Mouse (Mus musculus) liver, postnatal 0 days (tissue): ENCODE measurements around the gene AU040320. TPM values are rescaled to one million over a fixed set of nuclear protein-coding genes. Genes with fewer than 3 reads are reported as not detected.

Source experiments
- ATAC-seq: fragments of 200-750 bp; cut with Nextera tagmentation; 2 replicates; pipeline ENCODE4 v1.8.0; 2017; ENCODE audit warnings: mild to moderate bottlenecking, moderate library complexity
- DNase-seq: peaks from one replicate; pipeline ENCODE4 v3.0.0-alpha.2; 2016
- H3K27ac ChIP-seq: fragments of 300-500 bp; sonication (generic); 2 replicates; pipeline ENCODE4 v1.5.1; 2014; ENCODE audit warnings: antibody characterized with exemption, moderate library complexity, mild to moderate bottlenecking, low read depth
- H3K27me3 ChIP-seq: fragments of 300-500 bp; sonication (generic); 2 replicates; pipeline ENCODE4 v1.6.1; 2014; ENCODE audit warnings: low read length, control low read depth, mixed read lengths; ENCODE audit not compliant: insufficient read depth
- H3K36me3 ChIP-seq: fragments of 300-500 bp; sonication (generic); replicated peaks from 2 replicates; pipeline ENCODE4 v1.6.1; 2014; ENCODE audit warnings: mild to moderate bottlenecking, control low read depth, low read length, moderate library complexity, mixed read lengths; ENCODE audit not compliant: insufficient read depth
- H3K4me1 ChIP-seq: fragments of 300-500 bp; sonication (generic); 2 replicates; pipeline ENCODE4 v1.6.1; 2014; ENCODE audit warnings: antibody characterized with exemption, mild to moderate bottlenecking, control low read depth; ENCODE audit not compliant: insufficient read depth
- H3K4me2 ChIP-seq: fragments of 300-500 bp; sonication (generic); 2 replicates; pipeline ENCODE4 v1.6.1; 2014; ENCODE audit warnings: low read depth, mild to moderate bottlenecking, low read length, moderate library complexity, mixed read lengths
- H3K4me3 ChIP-seq: fragments of 300-500 bp; sonication (generic); 2 replicates; pipeline ENCODE4 v1.5.1; 2014; ENCODE audit warnings: low read depth, low read length
- H3K9ac ChIP-seq: fragments of 300-500 bp; sonication (generic); replicated peaks from 2 replicates; pipeline ENCODE4 v1.6.1; 2014; ENCODE audit warnings: mild to moderate bottlenecking, moderate library complexity
- H3K9me3 ChIP-seq: fragments of 300-500 bp; sonication (generic); 2 replicates; pipeline ENCODE4 v1.6.1; 2016; ENCODE audit warnings: mild to moderate bottlenecking, control low read depth, low read length, mixed read lengths
- CTCF ChIP-seq: sonication (generic); IDR thresholded peaks from 2 replicates; pipeline ENCODE4 v1.5.1; 2016; ENCODE audit warnings: antibody characterized with exemption, low read depth
- EP300 ChIP-seq: IDR thresholded peaks from 2 replicates; pipeline ENCODE4 v1.6.1; 2016; ENCODE audit warnings: antibody characterized with exemption, low read depth, mild to moderate bottlenecking
- WGBS: fragments of 180-500 bp; shearing (Covaris S2); extraction: QIAGEN DNeasy Blood & Tissue Kit; methylation state at CpG from one replicate; pipeline ENCODE4 v1.1.7; 2014; ENCODE audit not compliant: insufficient replicate concordance; 5-methylcytosine and 5-hydroxymethylcytosine counted together
- polyA plus RNA-seq: library from polyadenylated mRNA; unstranded; fragments of >200 nt; fragmentation: Nextera tagmentation; extraction: Ambion mirVana; gene quantifications from 2 replicates; pipeline ENCODE4 v1.2.1, GENCODE M21; 2015

The AU040320 gene
- polyA plus RNA-seq, 1 experiment from 2014 or later = 9.5 TPM

GRCm38 (mm10) chr4:126842911-126843310 lies 89.6 kb downstream of the AU040320 start:
- WGBS = 87% methylated on average over 3 of the region's 3 CpGs
- DNase-seq = no peak

GRCm38 (mm10) chr4:126845664-126846063 lies 92.3 kb downstream of the AU040320 start:
- DNase-seq (no peak), ATAC-seq (no peak)
- Histone ChIP-seq H3K4me1 (no peaks in the 10 kb centered on the region), H3K4me3 (no peak overlapping the region), H3K9ac (no peak overlapping the region), H3K9me3 (no peaks in the 10 kb centered on the region), H3K4me2 (no peak overlapping the region), H3K36me3 (peaks cover 30% of the 10 kb centered on the region), H3K27me3 (no peaks in the 10 kb centered on the region), H3K27ac (no peak overlapping the region)
- WGBS = 72% methylated on average over 4 of the region's 4 CpGs
- no peak for TF ChIP-seq CTCF
- no peak for TF ChIP-seq EP300

More at GRCm38 (mm10) chr4:126842911-126843310, 89.6 kb downstream of the AU040320 start:
- Histone ChIP-seq H3K36me3 (peaks cover 38% of the 10 kb centered on the region), H3K4me2 (no peak overlapping the region), H3K9ac (no peak overlapping the region), H3K4me1 (no peaks in the 10 kb centered on the region), H3K4me3 (no peak overlapping the region), H3K27me3 (no peaks in the 10 kb centered on the region), H3K27ac (no peak overlapping the region), H3K9me3 (no peaks in the 10 kb centered on the region)
- no peak for ATAC-seq
- TF ChIP-seq CTCF (no peak), EP300 (no peak)

- Histone ChIP-seq H3K27me3 (no peaks in the 10 kb centered on the region), H3K4me1 (no peaks in the 10 kb centered on the region), H3K27ac (no peak overlapping the region), H3K4me3 (no peak overlapping the region), H3K9me3 (no peaks in the 10 kb centered on the region), H3K9ac (no peak overlapping the region), H3K36me3 (peaks cover 23% of the 10 kb centered on the region), H3K4me2 (no peak overlapping the region)
- TF ChIP-seq EP300 = no peak
- DNase-seq (no peak), ATAC-seq (no peak)
- 73% methylated on average over 7 of the region's 7 CpGs for WGBS
Measured at GRCm38 (mm10) chr4:126846971-126847370, 93.6 kb downstream of the AU040320 start.

GRCm38 (mm10) chr4:126850019-126850777 lies 96.9 kb downstream of the AU040320 start:
- no peak for ATAC-seq
- no peaks in the 10 kb centered on the region for H3K4me1 ChIP-seq
- peaks cover 22% of the 10 kb centered on the region for H3K36me3 ChIP-seq
- DNase-seq = no peak
- no peak overlapping the region for H3K9ac ChIP-seq
- H3K4me3 ChIP-seq = no peak overlapping the region
- no peaks in the 10 kb centered on the region for H3K9me3 ChIP-seq
- 84% methylated on average over 7 of the region's 7 CpGs for whole genome bisulfite sequencing
- no peak overlapping the region for H3K4me2 ChIP-seq
- no peak overlapping the region for H3K27ac ChIP-seq
- TF ChIP-seq CTCF (no peak), EP300 (no peak)
- H3K27me3 ChIP-seq = no peaks in the 10 kb centered on the region

- ATAC-seq (no peak), DNase-seq (no peak)
- 53% methylated on average over 4 of the region's 4 CpGs for WGBS
- Histone ChIP-seq H3K9me3 (no peaks in the 10 kb centered on the region), H3K9ac (no peak overlapping the region), H3K27ac (no peak overlapping the region), H3K27me3 (no peaks in the 10 kb centered on the region), H3K4me1 (no peaks in the 10 kb centered on the region), H3K4me2 (no peak overlapping the region), H3K4me3 (no peak overlapping the region), H3K36me3 (peaks cover 22% of the 10 kb centered on the region)
- TF ChIP-seq CTCF (no peak), EP300 (no peak)
Measured at GRCm38 (mm10) chr4:126850778-126851080, 97.4 kb downstream of the AU040320 start.

- TF ChIP-seq EP300 (no peak), CTCF (no peak)
- 64% methylated on average over 11 of the region's 11 CpGs for WGBS
- no peak for ATAC-seq
Measured at GRCm38 (mm10) chr4:126852971-126853370, 99.6 kb downstream of the AU040320 start.

More at GRCm38 (mm10) chr4:126852971-126853370, 99.6 kb downstream of the AU040320 start:
- Histone ChIP-seq H3K4me2 (no peak overlapping the region), H3K4me1 (no peaks in the 10 kb centered on the region), H3K27ac (no peak overlapping the region), H3K36me3 (peaks cover 10% of the 10 kb centered on the region), H3K9me3 (no peaks in the 10 kb centered on the region), H3K9ac (no peak overlapping the region), H3K27me3 (no peaks in the 10 kb centered on the region), H3K4me3 (no peak overlapping the region)
- no peak for DNase-seq
